Mouse (Mus musculus) cortical plate, adult 2 months (tissue): ENCODE measurements around the gene Htr6.

ENCODE experiments used
- CTCF ChIP-seq: fragments of 200-500 bp; IDR thresholded peaks from 2 replicates; pipeline ENCODE4 v1.5.1; 2011; ENCODE audit warnings: mild to moderate bottlenecking, control low read depth, low read length; ENCODE audit not compliant: insufficient read depth; ENCODE audit errors: extremely low read depth
- POLR2A ChIP-seq: fragments of 200-500 bp; IDR thresholded peaks from 2 replicates; pipeline ENCODE4 v1.6.1; 2011; ENCODE audit warnings: mild to moderate bottlenecking, low read length, control low read depth; ENCODE audit not compliant: insufficient read depth; ENCODE audit errors: extremely low read depth

- TF ChIP-seq CTCF (no peak), POLR2A (no peak)
Observed at GRCm38 (mm10) chr4:139064831-139065230, 10.5 kb downstream of the Htr6 start.
